Mouse (Mus musculus): ENCODE data around the gene Hacd2.

GRCm38 (mm10) chr16:35067631-35068030 lies 45.4 kb downstream of the Hacd2 start:
- no peak for TF ChIP-seq POLR2A (IDR thresholded peaks at IDR 0.05; ENCODE audit: low read depth, low read length)
- TF ChIP-seq CTCF (conservative IDR thresholded peaks at IDR 0.05 in 1 of 2, IDR thresholded peaks at IDR 0.05 in 1 of 2; ENCODE audit: low read depth in 2 of 2, low read length in 2 of 2) = no peak
- TF ChIP-seq USF1 (IDR thresholded peaks at IDR 0.05; ENCODE audit: low read depth, low read length) = no peak
- TF ChIP-seq UBTF (IDR thresholded peaks at IDR 0.05; ENCODE audit: low read depth, low read length) = no peak
- TF ChIP-seq SIN3A (IDR thresholded peaks at IDR 0.05; ENCODE audit: low read length) = no peak
- no peak for TF ChIP-seq TBP (conservative IDR thresholded peaks at IDR 0.05; ENCODE audit: low read depth, low read length)
- no peak for TF ChIP-seq GABPA (IDR thresholded peaks at IDR 0.05; ENCODE audit: insufficient replicate concordance, low read depth, low read length)
- TF ChIP-seq CHD1 (IDR thresholded peaks at IDR 0.05; ENCODE audit: low read depth, low read length) = no peak
- no peak for TF ChIP-seq RCOR1 (conservative IDR thresholded peaks at IDR 0.05; ENCODE audit: low read depth, low read length)
- no peak for TF ChIP-seq E2F4 (IDR thresholded peaks at IDR 0.05; ENCODE audit: insufficient replicate concordance, low read depth, low read length)
- no peak for TF ChIP-seq POLR2AphosphoS2 (IDR thresholded peaks at IDR 0.05; ENCODE audit: low read depth, low read length)
- TF ChIP-seq MAX (IDR thresholded peaks at IDR 0.05; ENCODE audit: low read length) = no peak

Measured in CH12.LX (cell line).